Mouse (Mus musculus): ENCODE measurements around the gene Ctso. TPM values are rescaled to one million over a fixed set of nuclear protein-coding genes. Genes with fewer than 3 reads are reported as not detected.

Gene Ctso
- total RNA-seq, 2 experiments from 2014 or later, result 5.2 to 7.7 TPM

- no peak for DNase-seq
These were observed 19.4 kb downstream of the Ctso start for GRCm38 (mm10) chr3:81951785-81952184.

- DNase-seq, result no peak
These were observed 25.1 kb downstream of the Ctso start for GRCm38 (mm10) chr3:81957484-81957883.

- no peak for DNase-seq
These were observed 28.9 kb downstream of the Ctso start for GRCm38 (mm10) chr3:81961336-81961735.

GRCm38 (mm10) chr3:81963768-81964167, 31.4 kb downstream of the Ctso start:
- no peak for DNase-seq

GRCm38 (mm10) chr3:81964596-81964995, 32.2 kb downstream of the Ctso start:
- DNase-seq, result no peak

GRCm38 (mm10) chr3:81975607-81976006, 43.2 kb downstream of the Ctso start:
- DNase-seq, result no peak

GRCm38 (mm10) chr3:81976102-81976501, 43.7 kb downstream of the Ctso start, which contains the start of gene Tdo2:
Gene Tdo2, minus strand, starts transcription at chr3:81976202.
- no peak for DNase-seq

GRCm38 (mm10) chr3:81981576-81981975, 49.2 kb downstream of the Ctso start:
- no peak for DNase-seq

- DNase-seq, result no peak
These were observed 49.6 kb downstream of the Ctso start, which contains the start of gene Asic5 for GRCm38 (mm10) chr3:81981990-81982389. Gene Asic5, plus strand, starts transcription at chr3:81982290.

- no peak for DNase-seq
These were observed 50.9 kb downstream of the Ctso start for GRCm38 (mm10) chr3:81983120-81983895.

GRCm38 (mm10) chr3:81985100-81985499, 52.7 kb downstream of the Ctso start:
- no peak for DNase-seq

- no peak for DNase-seq
These were observed 53.7 kb downstream of the Ctso start for GRCm38 (mm10) chr3:81986103-81986502.

- no peak for DNase-seq
These were observed 55.2 kb downstream of the Ctso start for GRCm38 (mm10) chr3:81987628-81988027.

GRCm38 (mm10) chr3:81989692-81990141, 57.3 kb downstream of the Ctso start:
- no peak for DNase-seq

GRCm38 (mm10) chr3:81990531-81990930, 58.1 kb downstream of the Ctso start:
- DNase-seq, result no peak

- no peak for DNase-seq
These were observed 63.0 kb downstream of the Ctso start for GRCm38 (mm10) chr3:81995371-81995770.

- DNase-seq, result no peak
These were observed 63.6 kb downstream of the Ctso start for GRCm38 (mm10) chr3:81995988-81996387.

Other genes with a start within 250 kb of the Ctso start
- gene Tdo2, start 43.6 kb downstream of the Ctso start, total RNA-seq (2021), result not detected
- not detected for gene Asic5, start 49.7 kb downstream of the Ctso start, total RNA-seq (2021)
- gene Gucy1b1, start 142.1 kb downstream of the Ctso start, total RNA-seq (2021), result 10 to 100 TPM in 1 of 2 experiments, 1 to 10 TPM in 1; 8.6 to 10.6 TPM
- 10 to 100 TPM; 22.5 to 28.5 TPM for gene Gucy1a1, start 213.2 kb downstream of the Ctso start, total RNA-seq (2021)

All from gastrocnemius, postnatal 10 days (tissue).